Mouse (Mus musculus): Measurements from ENCODE around the gene Sart3.

GRCm38 (mm10) chr5:113799691-113800090 lies 27.4 kb upstream of the Sart3 start:
- TF ChIP-seq CTCF (IDR thresholded peaks at IDR 0.05; ENCODE audit: low read depth) (no peak), EP300 (IDR thresholded peaks at IDR 0.05; ENCODE audit: low read depth) (no peak)

Data from liver, embryonic 14.5 days (tissue).